Mouse (Mus musculus) heart, embryonic 10.5 days (tissue): ENCODE data around the gene Npcd. TPM values are rescaled to one million over a fixed set of nuclear protein-coding genes. Genes with fewer than 3 reads are reported as not detected.
"Not testable (repeated sequence)": the region's sequence is repeated elsewhere in the genome, so short reads cannot be mapped to it uniquely, and the experiment has no call there.

Experiments used
- DNase-seq: peaks from one replicate; pipeline ENCODE4 v3.0.0-alpha.2; 2017; ENCODE audit warnings: low spot score
- H3K27ac ChIP-seq: fragments of 300-500 bp; sonication (generic); 2 replicates; pipeline ENCODE4 v1.5.1; 2016; ENCODE audit warnings: mild to moderate bottlenecking
- H3K27me3 ChIP-seq: fragments of 300-500 bp; sonication (generic); 2 replicates; pipeline ENCODE4 v1.6.1; 2016; ENCODE audit warnings: mild to moderate bottlenecking; ENCODE audit not compliant: poor library complexity, insufficient read depth, severe bottlenecking
- H3K36me3 ChIP-seq: fragments of 300-500 bp; sonication (generic); 2 replicates; pipeline ENCODE4 v1.6.1; 2016; ENCODE audit warnings: mild to moderate bottlenecking, moderate library complexity
- H3K4me1 ChIP-seq: fragments of 300-500 bp; sonication (generic); 2 replicates; pipeline ENCODE4 v1.6.1; 2016; ENCODE audit warnings: mild to moderate bottlenecking
- H3K4me3 ChIP-seq: fragments of 300-500 bp; sonication (generic); 2 replicates; pipeline ENCODE4 v1.5.1; 2016; ENCODE audit warnings: mild to moderate bottlenecking, moderate library complexity
- H3K9me3 ChIP-seq: fragments of 300-500 bp; sonication (generic); 2 replicates; pipeline ENCODE4 v1.6.1; 2016; ENCODE audit warnings: mild to moderate bottlenecking, moderate library complexity
- WGBS: fragments of 180-500 bp; shearing (Covaris S2); methylation state at CpG from one replicate; pipeline ENCODE4 v1.1.7; 2016; 5-methylcytosine and 5-hydroxymethylcytosine counted together
- polyA plus RNA-seq: library from polyadenylated mRNA; unstranded; fragments of >200 nt; fragmentation: Nextera tagmentation; extraction: Ambion mirVana; gene quantifications from 2 replicates; pipeline ENCODE4 v1.2.1, GENCODE M21; 2016

Npcd gene
- polyA plus RNA-seq, 1 experiment from 2014 or later: not detected

DNA sequence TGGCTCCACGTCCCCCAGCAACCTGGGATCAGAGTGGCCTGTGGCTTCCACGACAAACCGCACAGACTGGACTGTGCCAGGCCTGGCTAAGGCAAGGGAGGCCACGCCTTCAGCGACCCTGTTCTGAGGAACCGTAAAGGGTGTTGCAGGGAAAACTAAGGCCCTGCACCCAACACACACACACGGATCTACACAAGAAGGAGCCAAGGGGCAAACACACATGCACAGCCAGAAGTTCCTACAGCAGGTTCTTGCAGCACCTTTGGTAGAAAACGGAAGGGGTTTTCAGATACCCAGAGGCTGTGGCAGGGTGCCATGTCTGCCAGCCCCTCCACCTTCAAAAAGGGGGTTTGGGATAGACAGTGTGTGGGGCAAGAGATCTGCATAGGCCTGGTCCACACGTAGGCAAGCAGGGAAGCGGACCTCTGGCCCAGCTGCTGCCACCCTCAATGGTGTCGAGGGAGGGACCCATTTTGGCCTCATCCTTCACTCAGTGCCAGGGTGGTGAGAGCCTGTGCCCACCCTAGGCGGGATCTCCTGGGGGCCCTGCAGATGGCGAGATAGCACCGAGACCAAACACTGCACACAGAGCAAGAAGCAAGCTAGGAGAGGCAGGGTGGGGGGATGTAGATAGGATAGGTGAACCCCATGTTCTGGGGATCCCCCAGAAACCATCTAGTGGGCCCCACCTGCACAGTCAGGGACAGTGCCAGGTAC lies 6.8 kb downstream of the Npcd start:
- no peak overlapping the region for H3K27ac ChIP-seq
- H3K36me3 ChIP-seq: peaks cover 43% of the 10 kb centered on the region
- H3K27me3 ChIP-seq: 0 out of 2 replicates have a peak, but pooled peaks cover 4% of the 10 kb centered on the region
- WGBS: 87% methylated on average over 14 of the region's 14 CpGs
- H3K4me3 ChIP-seq: no peak overlapping the region
- no peak for DNase-seq
- H3K4me1 ChIP-seq: peaks cover 47% of the 10 kb centered on the region
- H3K9me3 ChIP-seq: no peaks in the 10 kb centered on the region

DNA sequence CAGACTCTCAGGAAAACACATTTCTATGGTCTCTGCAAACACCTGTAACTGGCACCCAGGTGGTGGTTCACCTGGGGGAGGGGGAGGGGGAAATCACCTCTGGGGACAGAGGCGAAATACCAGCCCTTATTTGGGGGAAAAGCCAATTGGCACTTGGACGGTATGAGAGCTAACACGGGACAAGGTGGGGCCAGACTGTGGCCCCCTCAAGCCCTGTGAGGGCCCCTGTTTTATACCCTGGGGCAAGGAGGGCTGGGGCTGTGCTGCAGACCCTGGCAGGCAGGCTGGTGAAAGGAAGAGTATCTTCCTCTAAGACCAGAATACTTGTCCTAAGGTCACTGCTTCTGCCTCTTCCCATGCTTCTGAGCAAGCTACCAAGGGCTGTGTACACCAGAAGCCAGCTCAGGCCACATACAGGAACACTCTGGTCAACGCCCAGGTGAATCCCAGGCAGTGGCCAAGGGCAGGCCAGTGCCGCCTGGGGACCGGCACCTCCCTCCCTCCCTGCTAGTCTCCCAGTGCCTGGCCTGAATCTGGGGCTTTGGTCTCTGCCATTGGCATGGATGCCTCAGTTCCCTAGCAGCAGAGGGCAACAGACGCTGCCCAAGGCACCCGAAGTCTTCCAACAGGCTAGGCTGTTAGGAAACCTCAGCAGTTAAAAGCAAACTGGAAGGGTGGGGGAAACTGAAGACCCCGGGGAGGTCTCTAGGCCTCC lies 7.7 kb downstream of the Npcd start:
- Histone ChIP-seq H3K36me3 (peaks cover 38% of the 10 kb centered on the region), H3K4me1 (peaks cover 46% of the 10 kb centered on the region), H3K27me3 (0 out of 2 replicates have a peak, but pooled peaks cover 4% of the 10 kb centered on the region), H3K4me3 (no peak overlapping the region), H3K9me3 (no peaks in the 10 kb centered on the region), H3K27ac (no peak overlapping the region)
- WGBS: 83% methylated on average over 9 of the region's 9 CpGs
- DNase-seq: no peak

DNA sequence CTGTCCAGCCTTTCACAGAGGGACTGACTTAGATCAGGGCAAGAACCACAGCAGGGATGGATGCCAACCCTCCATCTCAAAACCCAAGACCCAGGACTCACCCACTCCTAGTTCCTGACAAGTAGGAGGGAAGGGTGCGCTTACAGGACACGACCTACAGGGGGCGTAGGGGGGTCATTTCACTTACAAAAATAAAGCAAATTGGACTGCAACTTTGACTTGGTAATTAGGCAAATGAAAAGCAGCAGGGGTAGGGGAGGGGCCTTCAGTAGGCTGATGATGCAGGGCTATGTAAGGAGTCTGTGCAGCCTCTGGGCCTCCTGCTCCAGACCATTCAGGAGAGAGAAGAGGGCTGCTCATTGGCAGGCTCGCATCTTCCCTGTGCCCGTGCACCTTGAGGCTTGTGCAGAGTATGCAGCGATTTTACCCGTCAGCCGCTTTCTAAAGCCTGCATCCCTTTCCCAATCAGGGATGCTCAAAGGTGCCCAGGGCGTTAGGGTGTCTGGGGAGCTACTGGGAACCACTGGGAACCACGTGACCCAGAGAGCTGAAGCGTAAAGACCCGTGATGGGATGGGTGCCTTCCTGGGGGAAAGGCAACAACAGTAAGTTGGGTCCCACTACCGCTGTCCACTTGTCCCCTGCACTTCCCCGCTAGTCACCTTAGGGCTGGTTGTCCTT lies 8.8 kb downstream of the Npcd start:
- no peak for DNase-seq

DNA sequence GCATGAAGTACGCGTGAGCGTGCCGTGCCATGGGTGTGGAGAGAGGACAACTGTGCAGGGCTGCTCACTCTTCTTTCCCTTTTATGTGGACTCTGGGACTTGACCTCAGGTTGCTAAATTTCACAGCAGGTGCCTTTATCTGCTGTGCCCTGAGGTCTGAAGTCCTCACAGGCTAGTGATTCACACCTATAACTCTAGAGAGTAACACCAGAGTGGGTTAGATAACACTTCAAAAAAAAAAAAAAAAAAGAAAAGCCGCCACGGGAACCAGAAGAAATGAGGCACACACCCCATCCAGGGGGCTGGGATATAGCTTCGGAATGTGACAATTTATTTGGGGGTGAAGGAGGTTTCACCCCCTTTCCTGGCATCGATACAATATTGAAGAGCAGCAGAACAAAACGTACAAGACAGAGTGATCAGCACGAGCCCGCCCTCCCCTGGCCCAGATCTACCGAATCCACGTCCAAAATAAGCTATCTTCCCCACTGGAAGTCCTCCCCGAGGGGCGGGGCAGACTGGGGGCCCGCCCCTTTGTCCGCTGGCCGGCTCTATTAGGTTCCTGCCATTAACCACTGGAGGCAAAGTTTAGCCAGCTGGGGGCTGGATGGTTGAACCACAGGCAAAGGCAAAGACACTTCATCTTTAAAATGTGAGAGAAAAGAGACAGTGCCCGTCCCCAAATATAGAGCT lies 10.3 kb downstream of the Npcd start:
- WGBS: 57% methylated on average over 19 of the region's 19 CpGs
- Histone ChIP-seq H3K27me3 (0 out of 2 replicates have a peak, but pooled peaks cover 4% of the 10 kb centered on the region), H3K4me1 (peaks cover 42% of the 10 kb centered on the region), H3K36me3 (peaks cover 36% of the 10 kb centered on the region), H3K27ac (no peak overlapping the region), H3K9me3 (no peaks in the 10 kb centered on the region), H3K4me3 (no peak overlapping the region)
- no peak for DNase-seq

More for the DNA sequence above, 8.8 kb downstream of the Npcd start:
- H3K27me3 ChIP-seq: 0 out of 2 replicates have a peak, but pooled peaks cover 4% of the 10 kb centered on the region
- peaks cover 37% of the 10 kb centered on the region for H3K36me3 ChIP-seq
- H3K4me3 ChIP-seq: no peak overlapping the region
- H3K9me3 ChIP-seq: no peaks in the 10 kb centered on the region
- H3K27ac ChIP-seq: no peak overlapping the region
- 48% methylated on average over 14 of the region's 14 CpGs for WGBS
- H3K4me1 ChIP-seq: peaks cover 46% of the 10 kb centered on the region

DNA sequence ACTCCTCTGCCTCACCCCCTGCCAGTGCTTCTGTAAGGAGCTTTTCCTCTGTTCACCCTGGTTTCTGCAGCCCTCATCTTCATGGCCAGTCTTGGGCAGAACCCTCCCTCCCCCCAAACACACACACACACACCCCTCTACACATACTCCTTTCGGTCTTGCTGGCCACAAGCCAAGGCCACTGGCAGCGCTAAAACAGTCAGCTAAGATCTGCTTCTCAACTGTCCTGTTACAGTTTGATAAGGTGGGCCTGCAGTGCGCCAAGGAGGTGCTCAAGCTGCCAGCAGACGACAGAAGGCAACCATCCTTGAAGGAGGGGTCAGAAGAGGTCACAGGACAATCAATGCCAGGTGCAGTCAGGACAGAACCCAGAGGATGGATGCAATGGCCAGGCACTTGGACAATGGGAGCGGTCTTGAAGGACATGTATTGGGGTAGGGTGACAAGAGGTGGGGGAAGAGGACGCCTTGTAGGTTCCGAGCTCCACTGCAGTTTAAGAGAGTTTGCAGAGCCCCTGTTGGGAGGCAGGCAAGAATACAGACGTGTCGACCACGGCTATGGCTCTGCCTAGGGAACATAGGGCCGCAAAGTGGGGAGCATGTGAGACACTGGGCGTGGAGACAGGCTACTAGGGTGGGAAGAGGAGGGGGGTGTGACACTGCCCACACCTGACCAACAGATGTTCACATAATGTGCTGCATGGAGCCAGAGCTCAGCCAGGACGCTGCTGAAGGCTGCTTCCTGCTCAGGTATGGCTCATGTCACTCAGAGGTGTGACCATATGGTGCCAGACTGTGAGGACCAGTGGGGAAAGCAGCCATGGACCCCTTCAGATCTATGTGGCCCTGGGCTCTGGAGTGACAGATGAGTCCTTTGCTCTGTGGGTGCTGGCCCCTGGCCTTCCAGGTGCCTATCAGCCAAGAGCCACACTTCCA lies 11.5 kb downstream of the Npcd start:
- Histone ChIP-seq H3K27me3 (0 out of 2 replicates have a peak, but pooled peaks cover 4% of the 10 kb centered on the region), H3K4me1 (peaks cover 32% of the 10 kb centered on the region), H3K27ac (no peak overlapping the region), H3K36me3 (peaks cover 24% of the 10 kb centered on the region), H3K4me3 (no peak overlapping the region), H3K9me3 (no peaks in the 10 kb centered on the region)
- WGBS: 55% methylated on average over 13 of the region's 13 CpGs
- no peak for DNase-seq

DNA sequence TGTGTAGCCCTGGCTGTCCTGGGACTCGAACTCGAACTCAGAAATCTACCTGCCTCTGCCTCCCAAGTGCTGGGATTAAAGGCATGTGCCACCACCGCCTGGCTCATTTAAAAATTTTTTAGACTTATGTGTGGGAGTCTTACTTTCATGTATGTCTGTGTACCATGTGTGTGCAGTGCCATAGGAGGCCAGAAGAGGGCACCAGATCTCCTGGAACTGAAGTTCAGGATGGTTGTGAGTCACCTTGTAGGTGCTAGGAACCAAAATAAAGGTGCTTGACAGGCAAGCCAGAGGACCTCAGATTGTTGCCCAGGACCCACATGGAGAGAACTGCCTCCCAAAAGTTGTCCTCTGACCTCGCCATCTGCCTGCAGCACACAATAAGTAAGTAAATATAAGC lies 15.7 kb downstream of the Npcd start:
- peaks cover 25% of the 10 kb centered on the region for H3K27me3 ChIP-seq
- H3K4me3 ChIP-seq: no peak overlapping the region
- 78% methylated on average over 4 of the region's 4 CpGs for WGBS
- no peak overlapping the region for H3K27ac ChIP-seq
- no peaks in the 10 kb centered on the region for H3K9me3 ChIP-seq
- no peak for DNase-seq
- peaks cover 18% of the 10 kb centered on the region for H3K4me1 ChIP-seq
- peaks cover 8% of the 10 kb centered on the region for H3K36me3 ChIP-seq

DNA sequence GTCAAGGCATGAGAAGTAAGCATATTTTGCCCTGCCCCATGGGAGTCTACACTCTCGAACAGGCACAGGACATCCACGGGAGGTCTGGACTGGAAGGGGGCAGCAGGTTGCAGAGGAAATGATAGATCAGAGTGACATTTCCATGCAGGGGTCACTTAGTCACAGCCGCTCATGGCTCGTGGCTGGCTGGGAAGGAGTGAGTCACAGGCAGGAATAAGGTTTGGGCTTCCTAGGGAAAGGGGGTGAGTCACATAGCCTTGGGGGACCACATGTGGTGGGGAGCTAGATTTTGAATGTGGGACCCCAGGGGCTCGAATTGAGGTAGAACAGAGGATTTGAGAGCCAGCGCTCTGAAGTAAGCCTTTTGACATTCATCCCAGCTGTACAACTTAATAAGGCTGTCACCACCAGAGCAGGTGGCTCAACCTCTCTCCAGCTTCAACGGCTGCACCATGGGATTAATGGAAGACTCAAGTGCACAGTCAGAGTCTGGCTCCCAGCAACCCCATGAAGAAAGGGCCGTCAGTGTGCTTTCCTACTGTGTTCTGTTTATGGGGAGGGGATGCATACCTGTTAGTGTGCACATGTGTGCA lies 20.3 kb downstream of the Npcd start:
- Histone ChIP-seq H3K36me3 (no peaks in the 10 kb centered on the region), H3K27me3 (peaks cover 59% of the 10 kb centered on the region), H3K27ac (no peak overlapping the region), H3K9me3 (no peaks in the 10 kb centered on the region), H3K4me1 (peaks cover 6% of the 10 kb centered on the region; the same call in 1 of the 2 replicates), H3K4me3 (no peak overlapping the region)
- no peak for DNase-seq
- 43% methylated on average over 8 of the region's 8 CpGs for WGBS

DNA sequence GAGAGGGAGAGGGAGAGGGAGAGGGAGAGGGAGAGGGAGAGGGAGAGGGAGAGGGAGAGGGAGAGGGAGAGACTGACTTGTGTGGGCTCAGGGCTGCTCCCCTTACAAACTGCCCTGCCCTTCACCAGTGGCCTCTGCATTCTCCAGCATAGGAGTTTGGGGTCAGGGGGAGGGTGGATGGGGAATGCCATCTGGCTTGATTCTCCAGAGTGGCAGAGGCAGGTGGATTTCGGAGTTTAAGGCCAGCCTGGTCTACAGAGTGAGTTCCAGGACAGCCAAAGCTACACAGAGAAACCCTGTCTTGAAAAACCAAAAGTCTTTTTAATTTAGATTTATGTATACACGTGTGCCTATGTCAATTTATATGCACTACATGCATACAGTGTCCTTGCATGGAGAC lies 21.2 kb downstream of the Npcd start:
- not testable (repeated sequence) for H3K36me3 ChIP-seq, H3K4me1 ChIP-seq, H3K9me3 ChIP-seq, H3K27ac ChIP-seq, H3K4me3 ChIP-seq, DNase-seq
- peaks cover 64% of the 10 kb centered on the region for H3K27me3 ChIP-seq
- 66% methylated on average over 2 of the region's 2 CpGs for WGBS

DNA sequence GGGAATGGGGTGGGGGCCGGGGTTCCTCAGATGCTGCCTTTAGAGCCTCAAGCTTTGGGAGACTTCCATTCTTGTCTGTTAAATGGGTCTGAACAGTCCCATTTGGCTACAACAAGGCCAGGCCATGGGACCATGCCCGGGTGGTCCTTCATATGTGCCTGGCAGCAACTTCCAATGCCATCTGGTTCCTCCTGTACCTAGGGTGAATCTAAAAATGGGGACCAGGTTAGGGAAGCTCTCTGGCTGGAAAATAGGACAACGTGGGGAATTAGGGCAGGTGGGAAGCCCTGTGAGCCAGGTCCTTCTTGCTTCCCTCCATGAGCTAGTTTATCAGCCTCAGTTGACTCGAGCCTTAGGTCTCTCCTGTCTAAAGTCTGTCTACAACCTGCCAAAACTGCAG lies 23.0 kb downstream of the Npcd start:
- WGBS: 59% methylated on average over 4 of the region's 4 CpGs
- DNase-seq: no peak
- H3K27me3 ChIP-seq: peaks cover 81% of the 10 kb centered on the region

DNA sequence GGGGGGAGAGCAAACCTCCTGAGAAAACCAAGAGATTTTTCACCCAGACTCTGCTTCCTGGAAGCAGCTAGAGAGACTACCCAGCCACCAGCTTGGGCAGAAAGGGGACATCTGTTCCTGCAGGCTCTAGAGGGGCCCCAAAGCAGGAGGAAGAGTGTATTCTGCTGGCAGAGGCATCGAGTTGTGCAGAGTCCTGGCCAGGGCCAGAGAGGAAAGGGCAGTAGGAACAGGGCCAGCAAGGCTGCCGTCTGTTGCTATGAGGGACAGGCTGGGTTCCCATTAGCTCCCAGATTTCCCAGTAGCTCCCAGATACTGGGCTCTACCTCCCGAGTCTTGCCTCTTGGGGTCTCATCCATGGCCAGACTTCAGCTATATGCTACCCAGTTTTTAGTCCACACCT lies 24.0 kb downstream of the Npcd start:
- Histone ChIP-seq H3K4me1 (peaks cover 8% of the 10 kb centered on the region), H3K27ac (no peak overlapping the region), H3K27me3 (peaks cover 84% of the 10 kb centered on the region), H3K4me3 (no peak overlapping the region), H3K9me3 (no peaks in the 10 kb centered on the region), H3K36me3 (no peaks in the 10 kb centered on the region)
- 56% methylated on average over 3 of the region's 3 CpGs for WGBS
- no peak for DNase-seq

More for the DNA sequence above, 23.0 kb downstream of the Npcd start:
- H3K9me3 ChIP-seq: no peaks in the 10 kb centered on the region
- H3K4me1 ChIP-seq: peaks cover 6% of the 10 kb centered on the region; the same call in 1 of the 2 replicates
- no peaks in the 10 kb centered on the region for H3K36me3 ChIP-seq
- no peak overlapping the region for H3K27ac ChIP-seq
- no peak overlapping the region for H3K4me3 ChIP-seq

DNA sequence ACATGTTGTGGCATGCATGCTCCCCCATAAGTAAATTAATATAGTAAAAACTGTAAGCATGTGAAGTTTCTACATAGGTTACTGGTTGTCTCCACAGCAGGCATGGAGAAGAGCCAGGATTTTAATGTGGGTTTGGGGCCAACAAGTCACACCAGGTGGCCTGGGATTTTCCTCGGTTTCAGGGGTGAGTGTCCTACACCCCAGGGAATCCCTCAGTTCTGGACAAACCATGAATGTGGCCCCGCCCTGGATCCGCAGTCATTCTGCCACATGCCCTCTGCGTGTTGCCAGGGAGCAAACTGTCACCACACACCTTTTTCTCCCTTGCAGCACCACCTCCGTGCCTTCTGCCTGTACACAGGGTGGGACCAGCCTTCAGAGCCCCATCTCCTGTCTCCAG lies 25.4 kb downstream of the Npcd start:
- peaks cover 84% of the 10 kb centered on the region for H3K27me3 ChIP-seq
- 55% methylated on average over 5 of the region's 5 CpGs for WGBS
- DNase-seq: no peak
- H3K4me3 ChIP-seq: no peak overlapping the region
- H3K9me3 ChIP-seq: no peaks in the 10 kb centered on the region
- peaks cover 19% of the 10 kb centered on the region for H3K4me1 ChIP-seq
- no peak overlapping the region for H3K27ac ChIP-seq
- H3K36me3 ChIP-seq: no peaks in the 10 kb centered on the region
